In genomic region chr9:116808401-116808800, GRCm38 (mm10) we compare ENCODE assay signal across 9 mouse cellular contexts.
A peak's percentile ranks its signal among the peaks of the same experiment; 100 is the strongest.
DNase-seq lines count a peak whose midpoint lies in the region; ATAC-seq and TF ChIP-seq lines count a peak whose summit lies in the region.
"Had no signal": no experiment of that assay in that cellular context is flagged by ENCODE, and none has a peak within 500 bp of the region (broad histone marks: within the 10 kb centered on the region; RNA-seq: fewer than 3 reads in every experiment).

No protein-coding gene starts in this region.

- no peaks in the 10 kb centered on the region for H3K4me1 ChIP-seq in kidney, adult 2 months (ENCODE audit: control insufficient read depth, insufficient read depth, low read length)
- peaks cover 28% of the 10 kb centered on the region for H3K4me1 ChIP-seq in embryonic facial prominence, embryonic 15.5 days
- peaks cover 19% of the 10 kb centered on the region for H3K4me1 ChIP-seq in intestine, embryonic 16.5 days (ENCODE audit: control insufficient read depth, insufficient read depth, low read length)
- peaks cover 7% of the 10 kb centered on the region; the same call in 1 of the 2 replicates for H3K4me1 ChIP-seq in neural tube, embryonic 14.5 days (ENCODE audit: control insufficient read depth, insufficient read depth, low read length)
- H3K4me1 ChIP-seq: megakaryocyte, embryonic 14.5 days had no signal

- no peak for TF ChIP-seq CTCF in kidney, adult 2 months (conservative IDR thresholded peaks at IDR 0.05; ENCODE audit: insufficient read depth, insufficient read length, low read depth, low read length)

- 73% methylated on average over 4 of the region's 4 CpGs for WGBS in kidney, adult 2 months
- 33% methylated on average over 4 of the region's 4 CpGs for WGBS in embryonic facial prominence, embryonic 15.5 days
- WGBS in intestine, embryonic 16.5 days = 69% methylated on average over 4 of the region's 4 CpGs
- 76% methylated on average over 4 of the region's 4 CpGs for WGBS in neural tube, embryonic 14.5 days

- H3K9ac ChIP-seq in embryonic facial prominence, embryonic 15.5 days = no peak overlapping the region
- no peak overlapping the region for H3K9ac ChIP-seq in intestine, embryonic 16.5 days (ENCODE audit: low read depth, low read length)
- H3K9ac ChIP-seq in neural tube, embryonic 14.5 days (replicated peaks; ENCODE audit: low read depth, low read length) = no peak overlapping the region

- no peaks in the 10 kb centered on the region for H3K9me3 ChIP-seq in embryonic facial prominence, embryonic 15.5 days (replicated peaks)
- no peaks in the 10 kb centered on the region for H3K9me3 ChIP-seq in intestine, embryonic 16.5 days (ENCODE audit: control insufficient read depth, low read length)
- H3K9me3 ChIP-seq in neural tube, embryonic 14.5 days (ENCODE audit: control insufficient read depth, low read length) = no peaks in the 10 kb centered on the region

- H3K36me3 ChIP-seq in kidney, adult 2 months (ENCODE audit: control insufficient read depth, insufficient read depth, low read length) = no peaks in the 10 kb centered on the region
- H3K36me3 ChIP-seq in embryonic facial prominence, embryonic 15.5 days = peaks cover 8% of the 10 kb centered on the region; the same call in 1 of the 2 replicates
- no peaks in the 10 kb centered on the region for H3K36me3 ChIP-seq in intestine, embryonic 16.5 days (ENCODE audit: control insufficient read depth, insufficient read depth, low read length)
- no peaks in the 10 kb centered on the region for H3K36me3 ChIP-seq in neural tube, embryonic 14.5 days (ENCODE audit: control insufficient read depth, insufficient read depth, low read length)

- H3K27me3 ChIP-seq in kidney, adult 2 months (replicated peaks; ENCODE audit: control insufficient read depth, insufficient read depth, low read length) = no peaks in the 10 kb centered on the region
- no peaks in the 10 kb centered on the region for H3K27me3 ChIP-seq in embryonic facial prominence, embryonic 15.5 days
- no peaks in the 10 kb centered on the region for H3K27me3 ChIP-seq in intestine, embryonic 16.5 days (replicated peaks; ENCODE audit: control insufficient read depth, insufficient read depth, low read length)
- H3K27me3 ChIP-seq in neural tube, embryonic 14.5 days (ENCODE audit: control insufficient read depth, insufficient read depth, low read length) = no peaks in the 10 kb centered on the region
- H3K27me3 ChIP-seq: megakaryocyte, embryonic 14.5 days had no signal

- 0 out of 2 replicates have a peak overlapping the region, but pooled peaks have one; percentile 29 for H3K4me2 ChIP-seq in embryonic facial prominence, embryonic 15.5 days (replicated peaks)
- no peak overlapping the region for H3K4me2 ChIP-seq in intestine, embryonic 16.5 days (ENCODE audit: low read depth, low read length)
- no peak overlapping the region for H3K4me2 ChIP-seq in neural tube, embryonic 14.5 days (ENCODE audit: low read depth, low read length)

- no peak for ATAC-seq in embryonic facial prominence, embryonic 15.5 days (ENCODE audit: insufficient number of reproducible peaks, low FRiP score, low TSS enrichment, low read depth)
- no peak for ATAC-seq in intestine, embryonic 16.5 days
- ATAC-seq in neural tube, embryonic 14.5 days (ENCODE audit: low read depth) = no peak

- peak; percentile 79 for DNase-seq in kidney, adult 2 months
- DNase-seq in kidney, postnatal 10 days = no peak
- DNase-seq in spleen, adult 18-20 months = no peak
- no peak for DNase-seq in adrenal gland, adult 18-20 months (ENCODE audit: low spot score in 2 of 2)
- DNase-seq: cerebellum, adult 9-10 months had no signal

- TF ChIP-seq POLR2A in kidney, adult 2 months (IDR thresholded peaks at IDR 0.05; ENCODE audit: low read depth, low read length) = no peak

- H3K4me3 ChIP-seq in kidney, adult 2 months (ENCODE audit: insufficient read depth, low read depth, low read length) = no peak overlapping the region
- H3K4me3 ChIP-seq in embryonic facial prominence, embryonic 15.5 days (replicated peaks) = no peak overlapping the region
- no peak overlapping the region for H3K4me3 ChIP-seq in intestine, embryonic 16.5 days (ENCODE audit: low read length)
- no peak overlapping the region for H3K4me3 ChIP-seq in neural tube, embryonic 14.5 days (ENCODE audit: low read depth, low read length)
- H3K4me3 ChIP-seq: megakaryocyte, embryonic 14.5 days had no signal

- peak overlapping the region; percentile 37 for H3K27ac ChIP-seq in kidney, adult 2 months (ENCODE audit: insufficient read depth, low read depth, low read length)
- peak overlapping the region; percentile 89 for H3K27ac ChIP-seq in embryonic facial prominence, embryonic 15.5 days (replicated peaks)
- peak overlapping the region; percentile 26 for H3K27ac ChIP-seq in intestine, embryonic 16.5 days (ENCODE audit: low read length)
- 0 out of 2 replicates have a peak overlapping the region, but pooled peaks have one; percentile 29 for H3K27ac ChIP-seq in neural tube, embryonic 14.5 days (ENCODE audit: low read depth, low read length)

Comparison
In these comparisons a context has a peak if more than half of its experiments do, and no peak if none do; other contexts are left out.
1. H3K27ac ChIP-seq: peak in every context shown above with its lines; median percentile 89 in embryonic facial prominence, embryonic 15.5 days; 37 in kidney, adult 2 months; 29 in neural tube, embryonic 14.5 days; 26 in intestine, embryonic 16.5 days.